Mouse (Mus musculus): ENCODE measurements at regions not wholly inside any gene's neighbourhood (a gene's known extent, or its start where the extent isn't known, plus 50 kb on each side); places are given as distances from the start of the nearest gene placed in this dataset.

DNA sequence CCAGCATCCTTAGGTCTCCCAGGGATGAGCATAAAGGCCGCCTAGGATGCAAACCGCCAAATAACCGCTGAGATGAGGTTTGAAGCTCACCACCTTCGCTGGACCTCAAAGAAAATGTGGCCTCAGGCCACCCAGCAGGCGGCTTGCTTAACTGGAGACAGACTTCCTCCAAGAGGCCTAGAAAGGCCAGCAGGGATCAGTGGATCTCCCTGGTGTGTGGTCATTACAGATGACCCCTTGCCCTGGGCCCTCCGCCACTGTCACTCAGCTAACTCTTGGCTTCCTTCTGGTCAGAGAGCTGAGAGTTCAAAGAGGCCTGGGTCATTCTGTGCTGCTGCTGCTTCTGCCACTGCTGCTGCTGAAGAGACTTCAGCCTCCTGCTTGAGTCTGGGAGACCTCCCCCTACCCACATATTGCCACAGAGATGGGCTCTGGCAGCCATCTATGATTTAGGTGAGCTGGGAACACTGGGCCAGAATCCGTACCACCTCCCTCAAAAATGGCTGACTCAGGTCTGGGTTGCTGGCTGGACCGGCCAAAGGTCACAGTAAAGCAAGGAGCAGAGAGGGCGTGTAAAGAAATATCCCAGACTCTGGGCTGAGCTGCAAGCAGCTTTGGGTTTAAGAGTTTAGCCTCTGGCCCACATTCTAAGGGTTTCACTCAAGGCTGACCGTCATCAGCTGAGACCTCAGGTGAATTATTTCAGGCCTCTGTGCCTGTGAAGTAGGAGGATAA is 130.0 kb upstream of the 1600014C23Rik start:
- DNase-seq: no peak

DNA sequence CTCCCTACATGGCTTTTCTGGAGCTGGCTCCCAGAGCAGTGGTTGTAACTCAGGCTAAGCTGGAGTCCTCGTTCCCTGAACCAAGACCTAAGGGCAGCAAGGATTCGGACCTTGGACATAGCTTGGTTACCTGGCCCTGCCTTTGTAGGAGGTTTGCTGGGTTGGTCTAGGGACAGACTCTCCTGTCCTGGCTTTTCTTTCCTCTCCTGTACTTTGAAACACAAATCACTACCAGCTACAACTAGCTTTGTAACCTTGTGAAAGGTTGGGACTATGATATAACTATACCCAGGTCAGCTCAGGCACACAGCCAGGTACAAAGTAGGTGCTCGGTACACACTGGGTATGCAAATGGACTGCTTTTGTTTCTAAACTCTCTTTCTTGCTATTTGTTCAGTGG is 129.4 kb upstream of the 1600014C23Rik start:
- DNase-seq: no peak

- DNase-seq: no peak
These were observed 125.8 kb upstream of the 1600014C23Rik start for GRCm38 (mm10) chr17:45859441-45859840.

DNA sequence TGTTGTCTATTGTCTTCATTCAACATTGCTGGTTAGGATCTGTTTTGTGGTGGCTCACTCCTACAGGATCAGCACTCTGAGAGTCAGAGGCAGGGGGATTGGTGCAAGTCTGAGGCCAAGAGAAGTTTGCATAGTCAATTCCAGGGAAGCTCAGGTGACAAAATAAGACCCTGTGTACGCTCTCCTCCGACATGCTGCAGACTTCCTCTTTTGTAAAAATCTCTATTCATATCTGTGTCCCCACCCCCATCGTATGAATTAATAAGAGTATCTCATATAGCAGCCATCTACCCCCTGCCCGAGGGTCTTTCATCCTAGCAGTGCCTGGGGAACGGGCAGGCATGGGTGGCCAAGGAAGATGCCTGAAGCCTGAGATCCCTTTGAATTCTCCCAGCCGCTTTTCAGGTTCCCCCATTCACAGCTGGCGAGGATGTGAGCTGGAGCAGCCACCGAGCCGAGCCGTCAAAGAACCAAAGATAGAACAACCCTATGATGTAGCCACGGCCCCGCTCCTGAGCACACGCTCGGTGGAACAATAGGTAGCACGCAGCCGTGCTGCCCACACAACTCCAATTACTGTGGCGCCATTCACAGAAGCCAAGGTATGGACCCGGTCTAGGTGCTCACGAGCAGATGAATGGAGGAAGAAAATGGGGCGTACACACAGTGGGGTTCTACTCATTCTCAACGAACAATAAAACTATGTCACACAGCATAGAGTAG is 120.4 kb upstream of the 1600014C23Rik start:
- DNase-seq: no peak

- DNase-seq: no peak
These were observed 118.8 kb upstream of the 1600014C23Rik start for GRCm38 (mm10) chr17:45852402-45852801.

DNA sequence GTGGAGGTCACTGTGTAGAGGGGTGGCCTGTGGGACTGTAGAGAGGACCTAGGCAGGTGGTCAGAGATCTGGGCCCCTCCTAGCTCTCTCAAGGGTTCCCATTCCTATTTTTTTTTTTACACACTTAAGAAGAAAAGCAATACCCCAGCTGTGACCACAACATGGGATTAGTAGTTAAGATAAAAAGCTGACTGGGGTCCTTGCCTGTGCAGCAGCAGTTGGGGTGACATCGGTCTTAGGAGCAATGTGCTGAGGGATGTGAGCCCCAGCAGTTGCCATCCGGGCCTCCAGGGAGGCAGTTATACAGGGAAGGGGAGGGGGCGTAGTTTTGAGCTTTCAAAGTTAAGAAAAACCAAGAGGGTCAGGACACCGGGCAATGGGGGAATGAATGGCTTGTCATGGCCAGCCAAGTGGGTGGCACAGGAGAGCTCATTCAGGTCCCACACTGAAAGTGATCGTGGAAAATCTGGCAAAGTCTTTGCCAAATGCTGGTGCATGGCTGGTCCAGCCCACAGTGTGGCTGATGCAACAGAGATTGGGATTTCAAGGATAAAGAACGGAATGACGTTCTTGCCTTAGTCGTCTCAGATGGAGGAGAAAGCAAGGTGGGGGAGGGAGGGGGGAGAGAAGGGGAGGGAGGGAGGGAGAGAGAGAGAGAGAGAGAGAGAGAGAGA is 118.2 kb upstream of the 1600014C23Rik start:
- DNase-seq: no peak

GRCm38 (mm10) chr17:45850976-45851375 is 117.3 kb upstream of the 1600014C23Rik start:
- no peak for DNase-seq

GRCm38 (mm10) chr17:45850174-45850573 is 116.5 kb upstream of the 1600014C23Rik start:
- no peak for DNase-seq

GRCm38 (mm10) chr17:45848605-45849004 is 115.0 kb upstream of the 1600014C23Rik start:
- DNase-seq: peak in 1 of 2 experiments; percentile 7

GRCm38 (mm10) chr17:45847701-45848378 is 114.2 kb upstream of the 1600014C23Rik start:
- DNase-seq: no peak

DNA sequence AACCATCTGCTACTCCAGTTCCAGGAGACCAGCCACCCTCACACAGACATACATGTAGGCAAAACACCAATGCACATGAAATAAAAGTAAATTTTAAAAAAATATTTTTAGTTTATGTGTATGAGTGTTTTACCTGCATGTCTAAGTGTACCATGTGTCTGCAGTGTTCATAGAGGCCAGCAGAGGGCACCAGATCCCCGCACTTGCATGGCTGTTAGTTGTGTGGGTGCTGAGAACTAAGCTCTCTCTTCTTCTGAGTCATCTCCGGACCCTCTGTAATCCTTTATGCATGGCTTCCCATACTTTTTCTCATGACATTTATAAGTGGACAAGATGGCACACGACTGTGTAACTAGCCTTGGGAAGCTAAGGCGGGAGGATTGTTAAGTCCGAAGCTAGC is 112.2 kb upstream of the 1600014C23Rik start:
- no peak for DNase-seq

DNA sequence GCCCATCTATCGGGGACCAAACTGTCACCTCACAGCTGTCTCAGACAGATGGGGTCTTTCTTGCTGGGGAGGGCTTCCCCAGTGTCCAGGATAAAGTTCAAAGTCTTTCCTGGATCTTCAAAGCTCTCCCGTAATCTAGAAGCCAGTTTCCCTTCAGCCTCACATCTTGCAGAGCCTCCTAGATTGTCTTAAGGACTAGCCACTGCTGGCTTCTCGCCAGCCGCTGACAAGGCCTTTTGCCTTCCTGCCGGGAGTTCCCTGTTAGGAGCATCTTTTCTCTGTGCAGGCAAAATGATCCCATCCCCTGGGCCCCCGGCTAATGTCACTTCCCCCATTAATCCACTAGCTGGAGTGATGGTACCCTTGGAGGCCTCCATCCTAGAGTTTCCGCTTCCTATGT is 103.1 kb upstream of the 1600014C23Rik start:
- peak in 1 of 2 experiments; percentile 17 for DNase-seq

- peak; percentile 30 to 36 for DNase-seq
These were observed 102.6 kb upstream of the 1600014C23Rik start for GRCm38 (mm10) chr17:45836253-45836652.

GRCm38 (mm10) chr17:45834518-45835071 is 101.0 kb upstream of the 1600014C23Rik start:
- DNase-seq: no peak

GRCm38 (mm10) chr17:45830324-45830723 is 96.7 kb upstream of the 1600014C23Rik start:
- no peak for DNase-seq

GRCm38 (mm10) chr17:45829571-45829970 is 95.9 kb upstream of the 1600014C23Rik start:
- DNase-seq: no peak

GRCm38 (mm10) chr17:45828843-45829242 is 95.2 kb upstream of the 1600014C23Rik start:
- DNase-seq: no peak

DNA sequence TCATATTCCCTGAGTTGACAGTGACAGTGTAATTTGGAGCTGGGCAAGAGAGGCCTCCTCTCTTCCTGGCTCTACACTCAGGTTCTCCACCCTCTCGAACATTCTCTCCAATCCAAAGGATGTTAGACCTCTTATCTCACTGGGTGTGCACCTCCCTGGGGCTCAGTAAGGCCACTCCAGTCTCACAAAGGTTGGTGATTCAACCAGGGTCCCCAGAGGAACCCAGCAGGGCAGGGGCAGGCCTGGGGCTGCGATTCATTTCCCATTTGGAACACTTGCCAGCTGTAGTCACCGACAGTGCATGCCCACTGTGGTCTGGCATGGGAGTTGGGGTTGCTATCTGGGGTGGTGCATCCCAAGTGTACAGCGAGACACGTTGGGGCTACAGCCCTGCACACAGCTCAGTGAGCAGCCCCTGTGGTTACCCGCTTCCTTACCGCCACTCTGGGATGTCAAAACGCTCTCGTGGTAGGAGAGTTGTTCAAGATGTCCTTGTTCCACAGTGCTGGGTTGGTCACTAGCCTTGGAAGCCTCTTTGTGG is 94.7 kb upstream of the 1600014C23Rik start:
- DNase-seq: no peak

GRCm38 (mm10) chr17:45824977-45825376 is 91.3 kb upstream of the 1600014C23Rik start:
- no peak for DNase-seq

DNA sequence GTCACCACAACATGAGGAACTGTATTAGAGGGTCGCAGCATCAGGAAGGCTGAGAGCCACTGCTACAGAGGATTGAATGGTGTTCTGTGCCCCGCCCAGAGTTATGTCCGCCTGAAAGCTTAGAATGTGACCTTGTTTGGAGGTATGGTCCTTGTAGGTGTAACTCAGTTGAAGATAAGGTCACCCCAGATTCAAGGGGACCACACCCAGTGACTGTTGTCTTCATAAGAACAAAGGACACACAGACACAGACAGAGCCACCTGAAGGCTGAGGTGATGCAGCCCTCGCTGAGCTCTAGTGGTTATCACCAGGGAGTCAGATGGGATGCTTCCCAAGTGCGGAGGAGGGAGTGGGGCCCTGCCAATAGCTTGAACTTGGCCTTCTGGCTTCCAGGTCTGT is 89.9 kb upstream of the 1600014C23Rik start:
- DNase-seq: no peak

GRCm38 (mm10) chr17:45822427-45822826 is 88.8 kb upstream of the 1600014C23Rik start:
- no peak for DNase-seq

- DNase-seq: no peak
These were observed 87.7 kb upstream of the 1600014C23Rik start for GRCm38 (mm10) chr17:45821356-45821755.
